Comparison of ENCODE assay signal across 14 mouse cellular contexts in the genomic region with DNA sequence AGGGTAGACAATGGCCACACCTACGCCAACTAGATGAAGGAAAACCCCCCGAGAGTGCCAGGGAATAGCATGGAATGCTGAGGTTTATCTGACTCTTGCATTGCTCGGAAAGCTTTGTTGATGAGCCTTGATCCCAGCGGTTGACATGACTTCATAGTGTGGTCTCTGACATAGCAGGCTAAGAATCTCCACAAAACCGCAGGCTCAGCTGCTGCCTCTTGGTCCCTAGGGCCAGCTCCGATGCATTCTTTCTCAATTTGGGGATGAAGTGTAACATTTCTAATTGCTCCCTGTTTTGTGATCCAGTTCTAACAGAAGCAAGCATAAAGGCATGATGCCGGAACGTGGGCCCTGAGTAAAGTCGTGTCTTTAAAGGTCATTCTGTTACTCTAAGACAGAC.
DNase-seq lines count a peak whose midpoint lies in the region; TF ChIP-seq lines count a peak whose summit lies in the region.
"Had no signal": no experiment of that assay in that cellular context is flagged by ENCODE, and none has a peak within 500 bp of the region (broad histone marks: within the 10 kb centered on the region; RNA-seq: fewer than 3 reads in every experiment).

No protein-coding gene starts in this region.

- H3K27ac ChIP-seq in kidney, adult 2 months (ENCODE audit: insufficient read depth, low read depth, low read length) = no peak overlapping the region; the same call in 1 of the 2 replicates

- DNase-seq in adrenal gland, adult 2 months = peak; percentile 30
- no peak for DNase-seq in adrenal gland, postnatal 4 days (ENCODE audit: low spot score in 2 of 2)
- DNase-seq in kidney, adult 2 months = peak; percentile 39
- no peak for DNase-seq in kidney, postnatal 4 days
- DNase-seq in NIH3T3 (ENCODE audit: low read depth) = peak; percentile 89
- DNase-seq in skeletal muscle tissue, adult 2 months (ENCODE audit: low read depth, low spot score) = peak; percentile 44
- no peak for DNase-seq in left cerebral cortex, postnatal 4 days
- no peak for DNase-seq in left cerebral cortex, postnatal 10 days (ENCODE audit: extremely low spot score in 1 of 2, low spot score in 2 of 2)
- DNase-seq: adrenal gland, postnatal 14 days; cerebellum, adult 9-10 months; kidney, adult 8-10 months; lung, embryonic 14.5 days; right cerebral cortex, postnatal 14 days; thymus, adult 2 months had no signal

- no peak for TF ChIP-seq POLR2A in kidney, adult 2 months (IDR thresholded peaks at IDR 0.05; ENCODE audit: low read depth, low read length)

- no peak overlapping the region for H3K4me3 ChIP-seq in kidney, adult 2 months (ENCODE audit: insufficient read depth, low read depth, low read length)

- H3K27me3 ChIP-seq in kidney, adult 2 months (replicated peaks; ENCODE audit: control insufficient read depth, insufficient read depth, low read length) = no peaks in the 10 kb centered on the region

- no peaks in the 10 kb centered on the region for H3K36me3 ChIP-seq in kidney, adult 2 months (ENCODE audit: control insufficient read depth, insufficient read depth, low read length)

- H3K4me1 ChIP-seq in kidney, adult 2 months (ENCODE audit: control insufficient read depth, insufficient read depth, low read length) = peaks cover 13% of the 10 kb centered on the region; the same call in 1 of the 2 replicates

- intact Hi-C loops in left cerebral cortex, postnatal 4 days (cut with DNase I) = no loop called here
- intact Hi-C loops in left cerebral cortex, postnatal 10 days (cut with DNase I) = no loop called here

- no peak for TF ChIP-seq CTCF in kidney, adult 2 months (conservative IDR thresholded peaks at IDR 0.05; ENCODE audit: insufficient read depth, insufficient read length, low read depth, low read length)

- 76% methylated on average over 9 of the region's 9 CpGs for WGBS in kidney, adult 2 months

Comparison
In these comparisons a context has a peak if more than half of its experiments do, and no peak if none do; other contexts are left out.
1. DNase-seq: peak in adrenal gland, adult 2 months (single experiment), kidney, adult 2 months (single experiment), NIH3T3 (single experiment) and skeletal muscle tissue, adult 2 months (single experiment); none in adrenal gland, postnatal 4 days (0 of 2), kidney, postnatal 4 days (0 of 2), left cerebral cortex, postnatal 4 days (single experiment) and left cerebral cortex, postnatal 10 days (0 of 2).